Mouse (Mus musculus): ENCODE measurements around the gene Ttc7b. TPM values are rescaled to one million over a fixed set of nuclear protein-coding genes. Genes with fewer than 3 reads are reported as not detected.

Ttc7b gene
- total and polyA plus RNA-seq, 3 experiments = 11.7 to 23.7 TPM; not detected in 1

GRCm38 (mm10) chr12:100299322-100299726, 221.3 kb downstream of the Ttc7b start:
- Histone ChIP-seq H3K36me3 (ENCODE audit: control insufficient read depth in 1 of 2, insufficient read depth in 2 of 2, low read length in 2 of 2) (no peaks in the 10 kb centered on the region), H3K9me3 (replicated peaks; ENCODE audit: insufficient read depth, low read length) (no peaks in the 10 kb centered on the region), H3K27ac (ENCODE audit: control insufficient read depth, low read depth, low read length) (no peak overlapping the region), H3K27me3 (ENCODE audit: control insufficient read depth in 1 of 2, insufficient read depth in 2 of 2, low read length in 2 of 2) (no peaks in the 10 kb centered on the region), H3K4me3 (ENCODE audit: control insufficient read depth in 1 of 2, insufficient read depth in 1 of 2, low read depth in 2 of 2, low read length in 2 of 2) (no peak overlapping the region), H3K9ac (ENCODE audit: control insufficient read depth, low read depth, low read length, poor library complexity, severe bottlenecking) (no peak overlapping the region), H3K79me2 (ENCODE audit: control insufficient read depth, insufficient read depth, low read length, poor library complexity) (no peaks in the 10 kb centered on the region), H3K4me1 (ENCODE audit: control insufficient read depth in 1 of 2, insufficient read depth in 2 of 2, low read length in 2 of 2) (no peaks in the 10 kb centered on the region)
- no peak for DNase-seq (ENCODE audit: low read depth, low spot score)
- no peak for TF ChIP-seq CTCF (IDR thresholded peaks at IDR 0.05 in 2 of 3, conservative IDR thresholded peaks at IDR 0.05 in 1 of 3; ENCODE audit: control insufficient read depth in 1 of 3, insufficient read depth in 1 of 3, low read depth in 2 of 3, low read length in 3 of 3, poor library complexity in 1 of 3, severe bottlenecking in 1 of 3)

- no peaks in the 10 kb centered on the region for H3K4me1 ChIP-seq (ENCODE audit: control insufficient read depth in 1 of 2, insufficient read depth in 2 of 2, low read length in 2 of 2)
These were observed 221.8 kb downstream of the Ttc7b start for GRCm38 (mm10) chr12:100298788-100299187.

GRCm38 (mm10) chr12:100297961-100298360, 222.7 kb downstream of the Ttc7b start:
- Histone ChIP-seq H3K4me3 (ENCODE audit: control insufficient read depth in 1 of 2, insufficient read depth in 1 of 2, low read depth in 2 of 2, low read length in 2 of 2) (no peak overlapping the region), H3K36me3 (ENCODE audit: control insufficient read depth in 1 of 2, insufficient read depth in 2 of 2, low read length in 2 of 2) (no peaks in the 10 kb centered on the region), H3K9me3 (replicated peaks; ENCODE audit: insufficient read depth, low read length) (no peaks in the 10 kb centered on the region), H3K27me3 (ENCODE audit: control insufficient read depth in 1 of 2, insufficient read depth in 2 of 2, low read length in 2 of 2) (no peaks in the 10 kb centered on the region), H3K9ac (ENCODE audit: control insufficient read depth, low read depth, low read length, poor library complexity, severe bottlenecking) (no peak overlapping the region), H3K4me1 (ENCODE audit: control insufficient read depth in 1 of 2, insufficient read depth in 2 of 2, low read length in 2 of 2) (no peaks in the 10 kb centered on the region), H3K79me2 (ENCODE audit: control insufficient read depth, insufficient read depth, low read length, poor library complexity) (no peaks in the 10 kb centered on the region), H3K27ac (ENCODE audit: control insufficient read depth, low read depth, low read length) (no peak overlapping the region)
- TF ChIP-seq BHLHE40 (IDR thresholded peaks at IDR 0.05; ENCODE audit: borderline replicate concordance, low read depth, low read length) (no peak), MYB (IDR thresholded peaks at IDR 0.05; ENCODE audit: low read depth, low read length) (no peak), ZMIZ1 (IDR thresholded peaks at IDR 0.05; ENCODE audit: low read depth, low read length) (no peak), RAD21 (IDR thresholded peaks at IDR 0.05; ENCODE audit: low read depth, low read length) (no peak), CHD1 (IDR thresholded peaks at IDR 0.05; ENCODE audit: low read depth, low read length) (no peak), CTCF (IDR thresholded peaks at IDR 0.05 in 2 of 3, conservative IDR thresholded peaks at IDR 0.05 in 1 of 3; ENCODE audit: control insufficient read depth in 1 of 3, insufficient read depth in 1 of 3, low read depth in 2 of 3, low read length in 3 of 3, poor library complexity in 1 of 3, severe bottlenecking in 1 of 3) (no peak), NRF1 (IDR thresholded peaks at IDR 0.05; ENCODE audit: insufficient read depth, low read depth, low read length, poor library complexity, severe bottlenecking) (no peak), EP300 (IDR thresholded peaks at IDR 0.05; ENCODE audit: low read depth in 1 of 2, low read length in 2 of 2) (no peak), MAFK (IDR thresholded peaks at IDR 0.05; ENCODE audit: borderline replicate concordance, low read depth, low read length) (no peak), MAZ (IDR thresholded peaks at IDR 0.05; ENCODE audit: low read depth, low read length) (no peak), MEF2A (IDR thresholded peaks at IDR 0.05; ENCODE audit: extremely low read depth, insufficient replicate concordance, low read depth, low read length, poor library complexity, severe bottlenecking) (no peak), POLR2AphosphoS2 (IDR thresholded peaks at IDR 0.05; ENCODE audit: low read length) (no peak)
- no peak for DNase-seq (ENCODE audit: low read depth, low spot score)

More at GRCm38 (mm10) chr12:100298788-100299187, 221.8 kb downstream of the Ttc7b start:
- Histone ChIP-seq H3K9ac (ENCODE audit: control insufficient read depth, low read depth, low read length, poor library complexity, severe bottlenecking) (no peak overlapping the region), H3K27ac (ENCODE audit: control insufficient read depth, low read depth, low read length) (no peak overlapping the region), H3K9me3 (replicated peaks; ENCODE audit: insufficient read depth, low read length) (no peaks in the 10 kb centered on the region), H3K4me3 (ENCODE audit: control insufficient read depth in 1 of 2, insufficient read depth in 1 of 2, low read depth in 2 of 2, low read length in 2 of 2) (no peak overlapping the region), H3K79me2 (ENCODE audit: control insufficient read depth, insufficient read depth, low read length, poor library complexity) (no peaks in the 10 kb centered on the region), H3K36me3 (ENCODE audit: control insufficient read depth in 1 of 2, insufficient read depth in 2 of 2, low read length in 2 of 2) (no peaks in the 10 kb centered on the region), H3K27me3 (ENCODE audit: control insufficient read depth in 1 of 2, insufficient read depth in 2 of 2, low read length in 2 of 2) (no peaks in the 10 kb centered on the region)
- TF ChIP-seq ZNF384 (IDR thresholded peaks at IDR 0.05; ENCODE audit: low read depth, low read length) = no peak
- no peak for TF ChIP-seq MAZ (IDR thresholded peaks at IDR 0.05; ENCODE audit: low read depth, low read length)
- no peak for TF ChIP-seq RAD21 (IDR thresholded peaks at IDR 0.05; ENCODE audit: low read depth, low read length)
- TF ChIP-seq ELF1 (IDR thresholded peaks at IDR 0.05; ENCODE audit: low read depth, low read length) = no peak
- no peak for TF ChIP-seq KAT2A (conservative IDR thresholded peaks at IDR 0.05; ENCODE audit: low read depth, low read length)
- TF ChIP-seq SIN3A (IDR thresholded peaks at IDR 0.05; ENCODE audit: low read length) = no peak
- TF ChIP-seq HCFC1 (IDR thresholded peaks at IDR 0.05; ENCODE audit: low read depth, low read length) = no peak
- DNase-seq (ENCODE audit: low read depth, low spot score) = no peak
